Mouse (Mus musculus) lung, adult 18-20 months (tissue): ENCODE data around the gene Krba1.

ENCODE experiments used
- DNase-seq, 2 experiments: peaks; one replicate each; pipeline ENCODE4 v3.0.0; 2022; ENCODE audit warnings: mixed read lengths in 2 of 2

The Krba1 gene

GRCm38 (mm10) chr6:48452771-48453170 is 57.4 kb downstream of the Krba1 start:
- DNase-seq: no peak

- no peak for DNase-seq
Observed at GRCm38 (mm10) chr6:48464966-48465679, 69.7 kb downstream of the Krba1 start.

GRCm38 (mm10) chr6:48466715-48467114 is 71.3 kb downstream of the Krba1 start:
- DNase-seq: no peak

GRCm38 (mm10) chr6:48467490-48467889 is 72.1 kb downstream of the Krba1 start:
- DNase-seq: no peak
